ENCODE assay signal across 9 mouse cellular contexts in the genomic region with DNA sequence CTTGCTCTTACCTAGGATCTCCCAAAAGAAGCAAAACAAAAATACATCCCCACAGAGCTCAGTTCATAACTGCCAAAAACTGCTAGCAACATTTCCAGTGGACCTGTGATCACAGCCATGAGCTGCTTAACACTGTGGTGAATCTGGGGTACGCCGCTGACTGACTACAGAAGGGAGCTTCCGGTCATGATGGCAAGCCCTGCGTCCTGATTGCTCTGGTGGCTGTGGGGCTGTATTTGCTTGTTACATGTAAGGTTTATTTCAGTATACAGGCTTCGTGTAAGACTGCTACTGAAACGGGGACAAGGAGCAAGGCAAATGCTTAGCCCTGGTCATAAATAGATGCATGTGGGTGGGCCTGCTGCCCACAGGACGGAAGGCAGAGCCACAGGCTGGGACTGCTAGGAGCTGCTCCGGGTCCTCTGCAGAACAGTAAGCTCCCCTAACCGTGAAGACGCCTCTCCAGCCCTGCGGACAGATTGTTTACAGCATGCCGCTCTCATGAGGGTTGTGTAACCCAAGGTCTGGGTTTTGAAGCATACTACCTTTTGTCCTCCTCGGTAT.
DNase-seq lines count a peak whose midpoint lies in the region; ATAC-seq and TF ChIP-seq lines count a peak whose summit lies in the region.
"Had no signal": no experiment of that assay in that cellular context is flagged by ENCODE, and none has a peak within 500 bp of the region (broad histone marks: within the 10 kb centered on the region; RNA-seq: fewer than 3 reads in every experiment).

No protein-coding gene starts in this region.

- intact Hi-C loops in gastrocnemius, postnatal 36 days (cut with DNase I): no loop called here

- no peak for ATAC-seq in midbrain, embryonic 11.5 days (ENCODE audit: low FRiP score)
- ATAC-seq in hindbrain, embryonic 16.5 days: peak; percentile 36
- ATAC-seq in stomach, embryonic 15.5 days (ENCODE audit: insufficient read depth, low FRiP score, low read depth): no peak
- no peak for ATAC-seq in intestine, embryonic 15.5 days
- ATAC-seq: intestine, postnatal 0 days had no signal

- no peak overlapping the region for H3K4me3 ChIP-seq in midbrain, embryonic 10.5 days
- no peak overlapping the region for H3K4me3 ChIP-seq in midbrain, embryonic 11.5 days (ENCODE audit: low read depth, low read length)
- no peak overlapping the region for H3K4me3 ChIP-seq in cortical plate, adult 2 months (ENCODE audit: insufficient read depth, low read length)
- no peak overlapping the region for H3K4me3 ChIP-seq in hindbrain, embryonic 16.5 days (ENCODE audit: low read length)
- H3K4me3 ChIP-seq in stomach, embryonic 15.5 days (replicated peaks): no peak overlapping the region
- H3K4me3 ChIP-seq in intestine, embryonic 15.5 days (replicated peaks): no peak overlapping the region
- H3K4me3 ChIP-seq: limb, embryonic 13.5 days had no signal

- H3K4me1 ChIP-seq in midbrain, embryonic 10.5 days: peaks cover 15% of the 10 kb centered on the region; the same call in 1 of the 2 replicates
- peaks cover 5% of the 10 kb centered on the region for H3K4me1 ChIP-seq in midbrain, embryonic 11.5 days (ENCODE audit: control insufficient read depth, insufficient read depth, low read length)
- H3K4me1 ChIP-seq in cortical plate, adult 2 months (ENCODE audit: control insufficient read depth, insufficient read depth, low read length): peaks cover 21% of the 10 kb centered on the region
- peaks cover 27% of the 10 kb centered on the region for H3K4me1 ChIP-seq in hindbrain, embryonic 16.5 days (ENCODE audit: control insufficient read depth, insufficient read depth, low read depth, low read length)
- peaks cover 3% of the 10 kb centered on the region; the same call in 1 of the 2 replicates for H3K4me1 ChIP-seq in stomach, embryonic 15.5 days
- H3K4me1 ChIP-seq in intestine, embryonic 15.5 days (replicated peaks): peaks cover 17% of the 10 kb centered on the region

- 0 out of 2 replicates have a peak, but pooled peaks have one; percentile 5 for TF ChIP-seq POLR2A in cortical plate, adult 2 months (IDR thresholded peaks at IDR 0.05; ENCODE audit: extremely low read depth, insufficient read depth, low read length)

- DNase-seq in midbrain, embryonic 10.5 days (ENCODE audit: low spot score): no peak
- no peak for DNase-seq in midbrain, embryonic 11.5 days (ENCODE audit: low spot score, missing footprints)
- DNase-seq in gastrocnemius, postnatal 36 days: no peak

- TF ChIP-seq CTCF in cortical plate, adult 2 months (IDR thresholded peaks at IDR 0.05; ENCODE audit: extremely low read depth, insufficient read depth, low read length): no peak

- 88% methylated on average over 13 of the region's 13 CpGs for WGBS in midbrain, embryonic 10.5 days
- WGBS in midbrain, embryonic 11.5 days: 85% methylated on average over 13 of the region's 13 CpGs
- 44% methylated on average over 13 of the region's 13 CpGs for WGBS in hindbrain, embryonic 16.5 days
- WGBS in stomach, embryonic 15.5 days: 62% methylated on average over 13 of the region's 13 CpGs
- WGBS in intestine, embryonic 15.5 days: 51% methylated on average over 13 of the region's 13 CpGs

- no peaks in the 10 kb centered on the region for H3K27me3 ChIP-seq in midbrain, embryonic 10.5 days (ENCODE audit: low read depth, poor library complexity, severe bottlenecking)
- no peaks in the 10 kb centered on the region for H3K27me3 ChIP-seq in midbrain, embryonic 11.5 days (ENCODE audit: control insufficient read depth, insufficient read depth, low read length)
- no peaks in the 10 kb centered on the region for H3K27me3 ChIP-seq in hindbrain, embryonic 16.5 days (replicated peaks; ENCODE audit: control insufficient read depth, insufficient read depth, low read length)
- no peaks in the 10 kb centered on the region for H3K27me3 ChIP-seq in stomach, embryonic 15.5 days (replicated peaks)
- no peaks in the 10 kb centered on the region for H3K27me3 ChIP-seq in intestine, embryonic 15.5 days (replicated peaks)
- H3K27me3 ChIP-seq: limb, embryonic 13.5 days had no signal

- no peak overlapping the region for H3K4me2 ChIP-seq in midbrain, embryonic 11.5 days
- H3K4me2 ChIP-seq in hindbrain, embryonic 16.5 days (ENCODE audit: low read length): peak overlapping the region; percentile 12
- no peak overlapping the region for H3K4me2 ChIP-seq in stomach, embryonic 15.5 days
- H3K4me2 ChIP-seq in intestine, embryonic 15.5 days (replicated peaks): no peak overlapping the region
- H3K4me2 ChIP-seq: limb, embryonic 13.5 days had no signal

- H3K9me3 ChIP-seq in midbrain, embryonic 10.5 days (replicated peaks): no peaks in the 10 kb centered on the region
- no peaks in the 10 kb centered on the region for H3K9me3 ChIP-seq in midbrain, embryonic 11.5 days (ENCODE audit: control insufficient read depth, low read length)
- no peaks in the 10 kb centered on the region for H3K9me3 ChIP-seq in hindbrain, embryonic 16.5 days (ENCODE audit: control insufficient read depth, low read length)
- no peaks in the 10 kb centered on the region for H3K9me3 ChIP-seq in stomach, embryonic 15.5 days
- no peaks in the 10 kb centered on the region for H3K9me3 ChIP-seq in intestine, embryonic 15.5 days
- H3K9me3 ChIP-seq: limb, embryonic 13.5 days had no signal

- 0 out of 2 replicates have a peak overlapping the region, but pooled peaks have one; percentile 38 for H3K27ac ChIP-seq in midbrain, embryonic 10.5 days (replicated peaks)
- no peak overlapping the region for H3K27ac ChIP-seq in midbrain, embryonic 11.5 days (ENCODE audit: low read depth, low read length)
- H3K27ac ChIP-seq in cortical plate, adult 2 months (ENCODE audit: insufficient read depth, low read length): peak overlapping the region; percentile 86
- H3K27ac ChIP-seq in hindbrain, embryonic 16.5 days (ENCODE audit: low read depth, low read length): peak overlapping the region; percentile 46
- H3K27ac ChIP-seq in stomach, embryonic 15.5 days: 0 out of 2 replicates have a peak overlapping the region, but pooled peaks have one; percentile 6
- no peak overlapping the region; the same call in 1 of the 2 replicates for H3K27ac ChIP-seq in intestine, embryonic 15.5 days
- H3K27ac ChIP-seq: limb, embryonic 13.5 days had no signal

- peaks cover 32% of the 10 kb centered on the region for H3K36me3 ChIP-seq in midbrain, embryonic 10.5 days
- H3K36me3 ChIP-seq in midbrain, embryonic 11.5 days (ENCODE audit: control insufficient read depth, insufficient read depth, low read length): peaks cover under 1% of the 10 kb centered on the region; the same call in 1 of the 2 replicates
- H3K36me3 ChIP-seq in hindbrain, embryonic 16.5 days (ENCODE audit: control insufficient read depth, insufficient read depth, low read length): peaks cover 1% of the 10 kb centered on the region
- peaks cover 2% of the 10 kb centered on the region; the same call in 1 of the 2 replicates for H3K36me3 ChIP-seq in stomach, embryonic 15.5 days
- H3K36me3 ChIP-seq in intestine, embryonic 15.5 days: 0 out of 2 replicates have a peak, but pooled peaks cover 3% of the 10 kb centered on the region

- H3K9ac ChIP-seq in midbrain, embryonic 11.5 days (ENCODE audit: low read length): no peak overlapping the region
- H3K9ac ChIP-seq in hindbrain, embryonic 16.5 days (ENCODE audit: low read depth, low read length): peak overlapping the region; percentile 12; the same call in 1 of the 2 replicates
- no peak overlapping the region for H3K9ac ChIP-seq in stomach, embryonic 15.5 days
- no peak overlapping the region for H3K9ac ChIP-seq in intestine, embryonic 15.5 days

Comparison
In these comparisons a context has a peak if more than half of its experiments do, and no peak if none do; other contexts are left out.
1. H3K27ac ChIP-seq: peak in midbrain, embryonic 10.5 days (single experiment), cortical plate, adult 2 months (single experiment), hindbrain, embryonic 16.5 days (single experiment) and stomach, embryonic 15.5 days (single experiment); none in midbrain, embryonic 11.5 days (single experiment) and intestine, embryonic 15.5 days (single experiment).